Mouse (Mus musculus) spleen, postnatal 10 days (tissue): ENCODE measurements around the gene Etv1.
"Not testable (repeated sequence)": the region's sequence is repeated elsewhere in the genome, so short reads cannot be mapped to it uniquely, and the experiment has no call there.

Source experiments
- DNase-seq, 2 experiments: peaks; one replicate each; pipeline ENCODE4 v3.0.0; 2021 to 2022; ENCODE audit warnings: low spot score in 2 of 2

Etv1 gene

DNA sequence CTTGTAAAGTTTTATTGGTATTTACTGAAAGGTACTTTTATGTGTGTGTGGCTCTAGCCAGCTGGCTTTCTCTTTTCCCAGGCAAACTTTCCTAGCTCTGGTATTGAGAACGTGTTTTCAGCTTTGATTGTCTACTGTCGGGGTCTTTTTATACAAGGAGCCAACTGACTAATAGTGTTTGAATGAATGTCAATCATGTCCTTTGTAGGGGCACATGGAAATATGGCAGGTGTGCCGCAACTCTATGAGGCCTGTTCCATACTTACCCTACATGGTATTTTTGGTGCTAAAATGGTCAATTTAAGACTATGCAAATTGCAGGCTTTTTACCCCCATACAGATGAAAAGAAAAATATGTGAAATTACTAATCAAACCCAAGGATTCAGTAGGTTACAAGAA, 37.1 kb downstream of the Etv1 start:
- no peak for DNase-seq

DNA sequence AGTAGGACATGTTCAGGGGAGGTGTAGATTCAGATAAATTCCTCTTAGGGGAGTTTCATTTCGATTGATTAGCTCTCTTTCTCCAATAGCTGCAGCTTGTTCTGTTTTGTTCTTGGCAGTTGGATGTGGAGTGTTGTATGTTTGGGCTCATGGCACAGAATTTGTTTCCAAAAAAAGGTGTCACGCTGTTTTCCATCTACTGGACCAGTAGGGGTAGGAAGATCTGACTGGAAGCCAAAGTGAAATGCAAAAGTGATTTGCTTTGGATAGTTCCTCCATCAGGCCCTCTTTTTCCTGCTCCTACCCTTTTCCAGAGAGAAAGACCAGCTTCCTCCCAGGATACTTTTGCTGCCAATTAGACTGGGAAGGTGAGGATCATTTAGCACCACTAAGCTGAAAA, 39.1 kb downstream of the Etv1 start:
- no peak for DNase-seq

DNA sequence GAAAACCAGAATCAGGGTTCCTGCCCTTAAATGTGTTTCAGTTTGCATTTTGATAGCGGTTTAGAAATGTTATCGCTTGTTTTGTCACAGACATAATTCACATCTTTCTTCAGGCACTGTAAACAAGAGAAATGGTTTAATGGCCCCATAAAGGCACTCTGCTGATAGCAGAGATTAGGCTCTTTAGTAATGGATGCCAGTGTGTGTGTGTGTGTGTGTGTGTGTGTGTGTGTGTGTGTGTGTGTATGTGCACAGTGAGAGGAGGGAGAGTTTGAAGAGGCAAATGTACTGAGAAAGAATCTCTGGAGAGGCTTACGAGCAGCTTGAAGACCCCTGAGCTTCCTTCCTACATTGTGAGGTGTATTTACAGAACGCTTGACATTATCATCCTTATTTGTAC, 41.5 kb downstream of the Etv1 start:
- no peak for DNase-seq

DNA sequence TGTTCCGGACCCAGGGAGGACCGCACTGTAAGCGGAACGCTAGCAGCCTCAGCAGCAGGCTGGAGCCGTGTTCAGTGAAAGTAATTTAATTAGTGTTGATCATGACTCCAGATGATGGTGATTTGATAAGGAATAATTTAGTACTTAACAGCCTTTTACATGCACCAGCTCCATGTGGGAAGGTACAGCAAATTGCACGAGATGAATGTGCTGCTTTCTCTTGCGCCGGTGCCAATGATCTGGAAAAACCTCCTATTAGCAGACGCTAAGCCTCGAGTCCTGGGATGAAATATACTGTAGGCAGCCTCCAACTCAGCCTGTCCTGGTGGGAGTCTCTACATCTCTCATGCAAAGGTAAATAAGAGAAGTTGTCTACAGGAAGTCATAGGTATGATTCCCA, 45.2 kb downstream of the Etv1 start:
- DNase-seq, result no peak

DNA sequence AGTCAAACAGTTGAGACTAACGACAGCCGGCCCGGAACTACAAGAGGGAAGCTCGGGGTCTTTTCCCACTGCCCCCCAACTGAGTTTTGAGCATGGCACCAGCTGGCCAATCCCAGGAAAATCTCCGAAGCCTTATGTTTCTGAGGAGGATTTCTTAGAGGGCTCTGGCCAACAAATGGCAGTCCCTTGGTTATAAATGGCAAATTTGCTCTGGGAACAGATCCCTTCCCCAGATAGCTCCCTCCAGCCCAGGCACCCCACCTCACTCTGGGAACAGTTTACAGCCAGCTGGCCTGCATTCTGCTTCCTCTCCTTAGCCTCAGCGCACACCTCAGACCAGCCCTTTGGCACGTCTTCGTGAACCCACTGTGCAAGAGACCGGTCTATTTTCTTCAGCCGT, 53.8 kb downstream of the Etv1 start:
- DNase-seq, result no peak

GRCm38 (mm10) chr12:38834581-38834980, 55.4 kb downstream of the Etv1 start:
- no peak for DNase-seq

- not testable (repeated sequence) for DNase-seq
These were observed 55.8 kb downstream of the Etv1 start for GRCm38 (mm10) chr12:38834986-38835385.

DNA sequence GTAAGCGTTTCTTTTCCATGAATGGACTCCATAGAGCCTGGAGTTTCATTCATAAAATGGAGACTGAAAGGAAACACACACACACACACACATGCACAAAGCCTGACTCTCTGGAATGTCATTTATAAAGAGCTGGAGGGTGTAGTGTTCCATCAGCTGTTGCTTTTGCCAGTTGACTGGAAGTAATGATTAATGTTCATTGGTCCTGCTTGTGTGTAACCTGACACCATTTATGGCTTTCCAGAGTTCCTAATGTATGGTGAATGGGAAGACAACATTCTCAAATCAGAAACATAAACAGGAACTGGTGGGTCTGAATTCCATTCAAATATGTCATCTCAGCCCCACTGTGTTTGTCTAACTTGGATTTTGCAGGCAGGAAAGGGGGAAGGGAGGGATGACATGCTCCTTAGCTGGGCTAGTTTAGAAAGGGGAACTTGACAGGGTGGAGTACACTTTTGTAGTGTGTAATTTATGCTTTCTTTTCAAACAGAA, 64.7 kb downstream of the Etv1 start:
- DNase-seq, result no peak

DNA sequence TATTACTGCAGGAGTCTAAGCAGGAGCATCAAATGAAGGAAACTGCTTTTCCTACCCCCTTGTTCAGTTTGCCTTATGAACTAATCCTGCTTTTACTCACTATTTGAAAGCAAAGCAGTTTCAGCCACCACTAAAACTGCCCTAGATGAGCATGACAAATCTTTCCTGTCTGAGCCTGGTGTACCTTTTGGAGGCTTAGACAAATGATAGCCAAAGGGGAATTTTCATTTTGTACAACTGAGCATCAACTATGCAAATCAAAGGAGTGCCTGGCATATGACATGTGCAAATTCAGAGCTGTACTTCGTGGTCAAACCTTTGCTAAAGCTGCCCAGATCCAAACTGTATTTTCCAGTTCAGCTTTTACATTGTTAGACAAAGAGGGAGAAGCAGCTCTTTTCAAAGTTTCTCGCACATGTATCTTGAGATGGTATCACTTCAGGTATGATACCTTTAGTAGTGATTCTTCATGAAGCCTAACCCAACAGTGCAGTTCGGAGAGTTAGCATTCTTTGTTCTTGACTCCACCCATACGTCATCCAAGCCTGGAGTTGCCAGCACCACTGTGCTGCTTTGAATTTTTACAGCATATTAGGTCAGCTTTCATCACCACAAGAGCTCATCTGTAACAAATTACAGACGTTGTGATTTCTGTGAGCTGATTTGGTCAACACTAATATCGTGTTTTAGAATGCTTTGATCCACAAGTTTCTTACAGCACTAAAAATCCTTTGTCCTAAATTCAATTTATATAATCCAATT, 68.5 kb downstream of the Etv1 start:
- no peak for DNase-seq

DNA sequence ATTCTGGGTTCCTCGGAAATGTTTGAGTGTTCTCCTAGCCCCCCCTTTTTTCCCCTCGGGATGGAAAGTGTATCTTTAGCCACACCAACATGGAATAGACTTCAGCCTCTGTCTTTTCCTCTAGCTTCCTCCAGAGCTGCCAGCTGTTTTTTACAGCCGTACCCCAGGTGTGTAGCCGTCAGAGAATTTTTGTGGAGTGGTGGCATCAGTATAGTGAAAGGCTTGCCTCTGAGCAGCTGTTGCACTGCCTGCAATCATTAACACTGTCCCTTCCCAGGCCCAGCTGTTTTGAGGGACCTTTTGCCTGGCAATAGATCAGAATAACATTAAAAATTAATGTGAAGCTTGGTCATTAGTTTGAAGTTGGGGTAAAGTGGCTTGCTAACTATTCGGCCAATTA, 70.8 kb downstream of the Etv1 start:
- DNase-seq, result no peak

GRCm38 (mm10) chr12:38854274-38854673, 75.1 kb downstream of the Etv1 start:
- DNase-seq, result no peak

GRCm38 (mm10) chr12:38854751-38855150, 75.6 kb downstream of the Etv1 start:
- DNase-seq, result no peak

GRCm38 (mm10) chr12:38859675-38860074, 80.5 kb downstream of the Etv1 start:
- no peak for DNase-seq

DNA sequence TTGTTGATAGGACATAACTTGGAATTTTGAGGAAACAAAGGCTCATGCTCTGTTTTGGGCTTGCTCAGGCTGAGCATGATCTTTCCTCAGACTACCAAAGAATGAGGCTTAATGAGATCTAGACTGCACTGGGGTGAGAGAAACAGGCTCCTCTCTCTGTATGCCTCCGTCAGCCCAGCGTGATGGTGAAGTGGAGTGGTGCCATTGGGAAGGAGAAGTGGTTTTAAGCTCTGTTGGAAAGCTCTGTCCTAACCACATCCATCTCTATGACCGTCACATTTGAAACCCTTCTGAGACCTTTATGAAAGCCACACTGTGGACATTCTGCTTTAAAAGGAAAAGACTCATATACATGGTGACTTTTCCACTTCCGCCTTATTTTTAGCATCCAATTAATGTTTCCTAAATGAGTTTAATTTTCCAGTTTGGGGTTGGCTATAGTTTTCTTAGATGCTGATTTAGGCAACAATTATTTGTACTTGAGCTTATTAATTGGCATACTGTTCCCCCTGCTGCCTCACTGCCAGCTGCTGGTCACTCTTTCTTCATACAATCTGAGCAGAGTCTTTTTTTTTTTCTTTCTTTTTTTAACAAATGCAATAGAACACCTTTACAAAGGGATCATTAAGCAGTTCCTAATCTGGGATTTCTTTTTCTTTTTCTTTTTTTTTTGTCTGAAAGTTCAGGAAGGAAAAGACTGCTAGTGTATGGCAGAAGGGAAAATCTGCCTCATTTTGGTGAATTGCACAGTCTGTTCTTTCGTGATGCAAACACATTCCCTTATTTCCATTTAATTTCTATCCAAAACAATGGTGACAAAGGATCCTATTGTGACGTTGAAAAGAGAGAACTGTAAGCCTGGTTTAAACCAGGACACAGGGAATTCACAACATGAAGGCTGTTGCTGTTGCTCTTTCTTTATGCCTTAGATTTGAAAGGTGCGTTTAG, 81.3 kb downstream of the Etv1 start:
- no peak for DNase-seq

DNA sequence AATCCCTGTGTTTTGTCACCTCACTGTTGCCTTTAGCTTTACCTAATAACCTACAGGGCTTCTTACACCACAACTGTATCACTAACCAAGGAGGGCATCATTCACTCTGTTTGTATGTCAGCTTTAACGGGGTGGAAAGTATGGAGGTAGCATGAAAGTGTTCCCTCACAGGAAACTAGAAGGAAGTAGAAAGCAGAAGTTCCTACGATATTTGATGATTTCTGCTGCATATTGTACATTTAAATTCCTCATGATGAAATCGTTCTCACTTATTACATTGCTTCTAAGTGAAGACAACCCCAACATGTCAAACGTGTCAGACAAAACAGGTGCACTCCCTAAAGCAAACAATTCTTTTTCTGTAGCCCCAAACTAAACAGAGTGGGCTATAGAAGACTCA, 84.2 kb downstream of the Etv1 start:
- no peak for DNase-seq

DNA sequence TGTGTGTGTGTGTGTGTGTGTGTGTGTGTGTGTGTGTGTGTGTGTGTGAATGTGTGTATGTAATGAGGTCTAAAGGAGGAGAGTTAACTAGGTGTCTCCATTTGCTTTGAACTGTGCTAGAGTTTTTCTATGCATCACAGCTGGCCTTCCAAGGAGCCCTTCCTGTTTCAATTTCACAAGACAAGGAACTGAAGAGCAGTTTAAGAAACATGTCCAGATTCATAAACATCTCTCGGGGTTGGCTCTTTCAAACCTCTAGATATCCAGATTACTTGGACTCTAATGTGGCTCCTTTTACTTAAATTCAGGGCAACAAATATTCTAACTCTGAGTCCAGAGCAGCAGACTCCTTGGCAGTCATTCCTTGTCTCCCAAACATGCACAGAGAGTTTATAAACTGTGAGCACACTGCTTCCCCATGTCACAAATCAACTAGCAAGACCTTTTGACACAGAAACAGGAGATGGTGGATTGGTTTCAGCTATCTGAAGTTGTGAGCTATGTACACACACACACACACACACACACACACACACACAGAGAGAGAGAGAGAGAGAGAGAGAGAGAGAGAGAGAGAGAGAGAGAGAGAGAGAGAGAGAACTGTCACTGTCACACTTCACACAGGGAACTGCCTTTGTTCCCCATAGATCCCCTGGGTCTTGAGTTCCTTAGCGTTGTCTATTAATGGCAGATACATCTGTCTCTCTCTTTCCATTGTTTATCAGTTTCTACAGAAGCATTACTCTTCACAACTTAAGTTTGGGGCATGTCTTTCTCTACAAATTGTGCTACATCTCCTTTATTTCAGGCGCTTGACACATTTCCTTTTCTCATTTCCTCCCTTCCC, 85.0 kb downstream of the Etv1 start:
- no peak for DNase-seq

- no peak for DNase-seq
These were observed 95.4 kb downstream of the Etv1 start for GRCm38 (mm10) chr12:38874470-38874995.

GRCm38 (mm10) chr12:38904516-38904915, 125.3 kb downstream of the Etv1 start:
- DNase-seq, result no peak

DNA sequence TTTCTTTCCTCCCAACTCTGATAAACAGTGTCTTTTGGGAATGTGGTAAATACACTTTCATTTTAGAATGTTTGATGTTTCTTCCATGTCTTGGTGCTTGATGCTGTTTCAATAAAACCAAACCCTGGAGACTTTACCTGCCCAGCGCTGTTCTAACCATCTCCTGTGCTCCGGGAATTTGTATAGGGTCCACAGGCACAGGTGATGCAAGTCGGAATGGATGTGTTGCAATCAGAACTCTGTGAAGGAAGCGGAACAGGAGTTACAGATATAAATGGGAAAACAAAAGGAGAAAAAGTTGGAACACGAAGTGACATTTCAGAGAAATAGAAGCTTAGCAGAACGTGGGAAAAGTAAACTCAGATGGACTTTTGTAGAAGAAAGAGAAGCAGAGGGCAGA, 127.1 kb downstream of the Etv1 start:
- DNase-seq, result no peak

DNA sequence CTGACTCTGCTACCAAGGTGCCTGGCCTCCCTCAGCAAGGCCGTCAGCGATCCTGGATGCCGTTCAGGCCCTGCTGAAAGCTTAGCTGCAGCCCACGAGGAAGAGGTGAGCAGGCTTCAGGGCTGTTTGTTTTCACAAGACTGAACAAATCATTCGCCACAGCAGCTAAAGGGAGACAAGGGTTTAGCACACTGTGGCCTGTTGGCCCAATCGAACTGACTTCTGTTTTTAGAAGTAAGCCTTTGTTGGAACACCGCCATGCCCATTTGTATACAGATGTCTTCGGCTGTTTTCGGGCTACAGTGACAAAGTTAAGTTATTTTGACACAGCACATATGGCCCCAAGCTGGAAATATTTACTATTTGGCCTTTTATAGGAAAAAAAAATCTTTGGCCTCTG, 127.6 kb downstream of the Etv1 start:
- DNase-seq, result no peak

DNA sequence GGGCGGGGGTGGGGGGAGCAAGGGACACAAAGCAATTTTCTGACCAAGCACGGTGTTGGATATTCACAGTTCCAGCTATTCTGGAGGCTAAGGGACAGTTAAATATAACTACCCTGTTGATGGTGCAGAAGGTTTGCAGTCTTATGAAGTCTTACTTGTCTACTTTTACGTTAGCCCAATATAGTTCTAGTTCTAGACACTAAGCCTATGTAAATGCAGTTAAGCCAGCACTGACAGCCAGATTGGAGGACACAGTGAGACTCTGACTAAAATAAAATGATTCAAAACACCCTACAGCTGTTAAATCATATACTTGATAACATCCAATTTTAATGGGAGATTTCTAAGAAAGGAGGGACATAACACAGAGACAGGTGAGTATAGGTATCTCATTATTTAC, 129.8 kb downstream of the Etv1 start:
- no peak for DNase-seq
